Mouse (Mus musculus) intestine, postnatal 0 days (tissue): ENCODE measurements around the gene Vstm2a. TPM values are rescaled to one million over a fixed set of nuclear protein-coding genes. Genes with fewer than 3 reads are reported as not detected.

ENCODE experiments used
- ATAC-seq: fragments of 200-750 bp; cut with Nextera tagmentation; 2 replicates; pipeline ENCODE4 v1.8.0; 2017; ENCODE audit warnings: mild to moderate bottlenecking, moderate TSS enrichment, moderate library complexity
- H3K27ac ChIP-seq: fragments of 300-500 bp; sonication (generic); 2 replicates; pipeline ENCODE4 v1.5.1; 2014; ENCODE audit warnings: mild to moderate bottlenecking, low read depth, low read length, moderate library complexity
- H3K27me3 ChIP-seq: fragments of 300-500 bp; sonication (generic); replicated peaks from 2 replicates; pipeline ENCODE4 v1.6.1; 2014; ENCODE audit warnings: low read length, mixed read lengths; ENCODE audit not compliant: control insufficient read depth, insufficient read depth
- H3K36me3 ChIP-seq: fragments of 300-500 bp; sonication (generic); 2 replicates; pipeline ENCODE4 v1.6.1; 2014; ENCODE audit warnings: mild to moderate bottlenecking, moderate library complexity; ENCODE audit not compliant: control insufficient read depth, insufficient read depth
- H3K4me1 ChIP-seq: fragments of 300-500 bp; sonication (generic); replicated peaks from 2 replicates; pipeline ENCODE4 v1.6.1; 2014; ENCODE audit warnings: antibody characterized with exemption, low read length, mixed read lengths; ENCODE audit not compliant: control insufficient read depth, insufficient read depth
- H3K4me2 ChIP-seq: fragments of 300-500 bp; sonication (generic); replicated peaks from 2 replicates; pipeline ENCODE4 v1.6.1; 2014; ENCODE audit warnings: low read depth, mild to moderate bottlenecking, moderate library complexity
- H3K4me3 ChIP-seq: fragments of 300-500 bp; sonication (generic); 2 replicates; pipeline ENCODE4 v1.5.1; 2014; ENCODE audit warnings: low read depth, low read length
- H3K9ac ChIP-seq: fragments of 300-500 bp; sonication (generic); 2 replicates; pipeline ENCODE4 v1.6.1; 2014; ENCODE audit warnings: mild to moderate bottlenecking, low read depth, low read length
- H3K9me3 ChIP-seq: fragments of 300-500 bp; sonication (generic); 2 replicates; pipeline ENCODE4 v1.6.1; 2016; ENCODE audit warnings: mixed run types; ENCODE audit not compliant: control insufficient read depth
- CTCF ChIP-seq: sonication (generic); IDR thresholded peaks from 2 replicates; pipeline ENCODE4 v1.5.1; 2016; ENCODE audit warnings: low read depth, mild to moderate bottlenecking, control low read depth, antibody characterized with exemption, moderate library complexity
- WGBS: fragments of 180-500 bp; shearing (Covaris S2); extraction: QIAGEN DNeasy Blood & Tissue Kit; methylation state at CpG from one replicate; pipeline ENCODE4 v1.1.7; 2014; 5-methylcytosine and 5-hydroxymethylcytosine counted together
- polyA plus RNA-seq: library from polyadenylated mRNA; unstranded; fragments of >200 nt; fragmentation: Nextera tagmentation; extraction: Ambion mirVana; gene quantifications from 2 replicates; pipeline ENCODE4 v1.2.1, GENCODE M21; 2015

Vstm2a gene
- polyA plus RNA-seq, 1 experiment from 2014 or later = 1.1 TPM

GRCm38 (mm10) chr11:16345179-16345578 is 87.7 kb downstream of the Vstm2a start:
- no peak for TF ChIP-seq CTCF
- Histone ChIP-seq H3K4me1 (no peaks in the 10 kb centered on the region), H3K4me2 (no peak overlapping the region), H3K4me3 (no peak overlapping the region), H3K36me3 (no peaks in the 10 kb centered on the region), H3K27me3 (no peaks in the 10 kb centered on the region), H3K27ac (no peak overlapping the region), H3K9ac (no peak overlapping the region), H3K9me3 (no peaks in the 10 kb centered on the region)
- 59% methylated on average over 3 of the region's 3 CpGs for WGBS
- ATAC-seq = no peak

- no peaks in the 10 kb centered on the region for H3K27me3 ChIP-seq
- no peak for ATAC-seq
- no peaks in the 10 kb centered on the region for H3K36me3 ChIP-seq
- H3K9ac ChIP-seq = no peak overlapping the region
- no peaks in the 10 kb centered on the region for H3K9me3 ChIP-seq
- H3K4me3 ChIP-seq = no peak overlapping the region
- no peak overlapping the region for H3K27ac ChIP-seq
- no peak for TF ChIP-seq CTCF
- H3K4me2 ChIP-seq = no peak overlapping the region
- no peaks in the 10 kb centered on the region for H3K4me1 ChIP-seq
- WGBS = 75% methylated on average over 3 of the region's 3 CpGs
These were observed 88.2 kb downstream of the Vstm2a start for GRCm38 (mm10) chr11:16345676-16346075.

GRCm38 (mm10) chr11:16351915-16352314 is 94.4 kb downstream of the Vstm2a start:
- WGBS = 86% methylated on average over 4 of the region's 4 CpGs
- Histone ChIP-seq H3K27me3 (no peaks in the 10 kb centered on the region), H3K9ac (no peak overlapping the region), H3K4me3 (no peak overlapping the region), H3K27ac (no peak overlapping the region), H3K4me2 (no peak overlapping the region), H3K9me3 (no peaks in the 10 kb centered on the region), H3K4me1 (no peaks in the 10 kb centered on the region), H3K36me3 (no peaks in the 10 kb centered on the region)
- ATAC-seq = no peak
- no peak for TF ChIP-seq CTCF

GRCm38 (mm10) chr11:16354356-16354755 is 96.8 kb downstream of the Vstm2a start:
- H3K9me3 ChIP-seq = no peaks in the 10 kb centered on the region
- H3K4me1 ChIP-seq = no peaks in the 10 kb centered on the region
- no peak overlapping the region for H3K27ac ChIP-seq
- H3K4me3 ChIP-seq = no peak overlapping the region
- no peak for ATAC-seq
- H3K27me3 ChIP-seq = no peaks in the 10 kb centered on the region
- TF ChIP-seq CTCF = no peak
- no peak overlapping the region for H3K9ac ChIP-seq
- no peaks in the 10 kb centered on the region for H3K36me3 ChIP-seq
- H3K4me2 ChIP-seq = no peak overlapping the region

- ATAC-seq = no peak
- Histone ChIP-seq H3K9ac (no peak overlapping the region), H3K27ac (no peak overlapping the region), H3K4me2 (no peak overlapping the region), H3K4me3 (no peak overlapping the region), H3K27me3 (no peaks in the 10 kb centered on the region), H3K9me3 (no peaks in the 10 kb centered on the region), H3K4me1 (no peaks in the 10 kb centered on the region), H3K36me3 (no peaks in the 10 kb centered on the region)
- 78% methylated on average over 8 of the region's 8 CpGs for WGBS
- TF ChIP-seq CTCF = no peak
These were observed 109.5 kb downstream of the Vstm2a start for GRCm38 (mm10) chr11:16366852-16367587.

- Histone ChIP-seq H3K9me3 (no peaks in the 10 kb centered on the region), H3K4me2 (no peak overlapping the region), H3K36me3 (no peaks in the 10 kb centered on the region), H3K27ac (no peak overlapping the region), H3K27me3 (no peaks in the 10 kb centered on the region), H3K4me3 (no peak overlapping the region), H3K9ac (no peak overlapping the region), H3K4me1 (no peaks in the 10 kb centered on the region)
- WGBS = 40% methylated on average over 2 of the region's 2 CpGs
- TF ChIP-seq CTCF = peak; percentile 46
- no peak for ATAC-seq
These were observed 146.1 kb downstream of the Vstm2a start for GRCm38 (mm10) chr11:16403627-16404026.

- Histone ChIP-seq H3K36me3 (no peaks in the 10 kb centered on the region), H3K9ac (no peak overlapping the region), H3K4me1 (no peaks in the 10 kb centered on the region), H3K27me3 (no peaks in the 10 kb centered on the region), H3K4me2 (no peak overlapping the region), H3K4me3 (no peak overlapping the region), H3K9me3 (no peaks in the 10 kb centered on the region), H3K27ac (no peak overlapping the region)
- TF ChIP-seq CTCF = no peak
- no peak for ATAC-seq
- 47% methylated on average over 1 of the region's 1 CpGs for WGBS
These were observed 154.2 kb downstream of the Vstm2a start for GRCm38 (mm10) chr11:16411736-16412135.
